Mouse (Mus musculus) MEL (cell line): Measurements from ENCODE around the gene Arsb. TPM values are rescaled to one million over a fixed set of nuclear protein-coding genes. Genes with fewer than 3 reads are reported as not detected.

Experiments used
- DNase-seq: peaks from one replicate; pipeline ENCODE4 v3.0.0; 2011; ENCODE audit warnings: low read depth, low spot score
- H3K27ac ChIP-seq: 2 replicates; pipeline ENCODE4 v1.5.1; 2012; ENCODE audit warnings: low read depth, mild to moderate bottlenecking, control low read depth, low read length, moderate library complexity; ENCODE audit not compliant: control insufficient read depth
- H3K27me3 ChIP-seq, 2 experiments: fragments of 150-350 bp in 1 of 2; sonication (generic) in 1 of 2; 2 replicates each; pipeline ENCODE4 v1.6.1; 2012; ENCODE audit warnings: low read length in 2 of 2, mild to moderate bottlenecking in 2 of 2, improper control_type of control experiment in 1 of 2, moderate library complexity in 1 of 2; ENCODE audit not compliant: insufficient read depth in 2 of 2, control insufficient read depth in 1 of 2
- H3K36me3 ChIP-seq, 2 experiments: 2 replicates each; pipeline ENCODE4 v1.6.1; 2012 to 2014; ENCODE audit warnings: low read length in 2 of 2, improper control_type of control experiment in 1 of 2, inconsistent platforms in 1 of 2, mild to moderate bottlenecking in 1 of 2; ENCODE audit not compliant: insufficient read depth in 2 of 2, control insufficient read depth in 1 of 2
- H3K4me1 ChIP-seq, 2 experiments: fragments of 150-350 bp in 1 of 2; sonication (generic) in 1 of 2; 2 replicates each; pipeline ENCODE4 v1.6.1; 2012; ENCODE audit warnings: low read length in 2 of 2, improper control_type of control experiment in 1 of 2, mild to moderate bottlenecking in 1 of 2; ENCODE audit not compliant: insufficient read depth in 2 of 2, control insufficient read depth in 1 of 2
- H3K4me3 ChIP-seq, 2 experiments: fragments of 150-350 bp in 1 of 2; sonication (generic) in 1 of 2; 2 replicates each; pipeline ENCODE4 v1.5.1; 2012; ENCODE audit warnings: low read depth in 2 of 2, low read length in 2 of 2, mild to moderate bottlenecking in 2 of 2, moderate library complexity in 2 of 2, control low read depth in 1 of 2, improper control_type of control experiment in 1 of 2; ENCODE audit not compliant: control insufficient read depth in 1 of 2, insufficient read depth in 1 of 2
- H3K79me2 ChIP-seq: 2 replicates; pipeline ENCODE4 v1.6.1; 2012; ENCODE audit warnings: mild to moderate bottlenecking, low read length, moderate library complexity; ENCODE audit not compliant: control insufficient read depth, poor library complexity, insufficient read depth
- H3K9ac ChIP-seq: 2 replicates; pipeline ENCODE4 v1.6.1; 2012; ENCODE audit warnings: low read depth, mild to moderate bottlenecking, control low read depth, low read length, moderate library complexity; ENCODE audit not compliant: control insufficient read depth, poor library complexity, severe bottlenecking
- H3K9me3 ChIP-seq: fragments of 150-350 bp; sonication (generic); replicated peaks from 2 replicates; pipeline ENCODE4 v1.6.1; 2012; ENCODE audit warnings: mild to moderate bottlenecking, low read length, improper control_type of control experiment, moderate library complexity; ENCODE audit not compliant: insufficient read depth
- BHLHE40 ChIP-seq: IDR thresholded peaks from 2 replicates; pipeline ENCODE4 v1.6.1; 2012; ENCODE audit warnings: low read depth, mild to moderate bottlenecking, inconsistent platforms, low read length, improper control_type of control experiment, borderline replicate concordance
- CHD2 ChIP-seq: IDR thresholded peaks from 2 replicates; pipeline ENCODE4 v1.6.1; 2011; ENCODE audit warnings: low read length, improper control_type of control experiment
- ELF1 ChIP-seq: IDR thresholded peaks from 2 replicates; pipeline ENCODE4 v1.6.1; 2014; ENCODE audit warnings: low read depth, mild to moderate bottlenecking, inconsistent platforms, low read length, improper control_type of control experiment, moderate library complexity
- EP300 ChIP-seq, 2 experiments: IDR thresholded peaks; 2 replicates each; pipeline ENCODE4 v1.6.1; 2011; ENCODE audit warnings: improper control_type of control experiment in 2 of 2, low read length in 2 of 2, low read depth in 1 of 2, mild to moderate bottlenecking in 1 of 2
- ETS1 ChIP-seq: IDR thresholded peaks from 2 replicates; pipeline ENCODE4 v1.6.1; 2012; ENCODE audit warnings: low read depth, mild to moderate bottlenecking, inconsistent platforms, low read length, improper control_type of control experiment, moderate library complexity
- GATA1 ChIP-seq: IDR thresholded peaks from 2 replicates; pipeline ENCODE4 v1.6.1; 2011; ENCODE audit warnings: low read depth, low read length, improper control_type of control experiment
- HCFC1 ChIP-seq: IDR thresholded peaks from 2 replicates; pipeline ENCODE4 v1.6.1; 2012; ENCODE audit warnings: low read depth, mild to moderate bottlenecking, inconsistent platforms, low read length, improper control_type of control experiment, moderate library complexity
- KAT2A ChIP-seq: conservative IDR thresholded peaks from 2 replicates; pipeline ENCODE4 v1.6.1; 2012; ENCODE audit warnings: low read depth, low read length, improper control_type of control experiment, inconsistent platforms
- MAX ChIP-seq: IDR thresholded peaks from 2 replicates; pipeline ENCODE4 v1.6.1; 2011; ENCODE audit warnings: low read length, improper control_type of control experiment
- MAZ ChIP-seq: IDR thresholded peaks from 2 replicates; pipeline ENCODE4 v1.6.1; 2012; ENCODE audit warnings: low read depth, mild to moderate bottlenecking, inconsistent platforms, low read length, improper control_type of control experiment
- MEF2A ChIP-seq: IDR thresholded peaks from 2 replicates; pipeline ENCODE4 v1.6.1; 2014; ENCODE audit warnings: low read depth, mild to moderate bottlenecking, inconsistent platforms, low read length, improper control_type of control experiment; ENCODE audit not compliant: poor library complexity, insufficient replicate concordance, severe bottlenecking; ENCODE audit errors: extremely low read depth
- MYB ChIP-seq: IDR thresholded peaks from 2 replicates; pipeline ENCODE4 v1.6.1; 2011; ENCODE audit warnings: mild to moderate bottlenecking, low read depth, low read length, improper control_type of control experiment
- MYC ChIP-seq: IDR thresholded peaks from 2 replicates; pipeline ENCODE4 v1.6.1; 2011; ENCODE audit warnings: low read depth, mild to moderate bottlenecking, low read length, improper control_type of control experiment, moderate library complexity
- NELFE ChIP-seq: IDR thresholded peaks from 2 replicates; pipeline ENCODE4 v1.6.1; 2011; ENCODE audit warnings: low read depth, low read length, improper control_type of control experiment
- POLR2A ChIP-seq, 2 experiments: IDR thresholded peaks; 2 replicates each; pipeline ENCODE4 v1.6.1; 2011 to 2012; ENCODE audit warnings: low read length in 2 of 2, mild to moderate bottlenecking in 2 of 2, control low read depth in 1 of 2, improper control_type of control experiment in 1 of 2, low read depth in 1 of 2, moderate library complexity in 1 of 2; ENCODE audit not compliant: control insufficient read depth in 1 of 2, insufficient read depth in 1 of 2, poor library complexity in 1 of 2
- POLR2AphosphoS2 ChIP-seq: IDR thresholded peaks from 2 replicates; pipeline ENCODE4 v1.6.1; 2011; ENCODE audit warnings: low read length, improper control_type of control experiment
- POLR2AphosphoS5 ChIP-seq: IDR thresholded peaks from 2 replicates; pipeline ENCODE4 v1.6.1; 2012; ENCODE audit warnings: low read depth, borderline replicate concordance, mild to moderate bottlenecking, inconsistent platforms, low read length, moderate library complexity, mixed read lengths
- RAD21 ChIP-seq: IDR thresholded peaks from 2 replicates; pipeline ENCODE4 v1.6.1; 2011; ENCODE audit warnings: mild to moderate bottlenecking, low read depth, low read length, improper control_type of control experiment
- RCOR1 ChIP-seq: IDR thresholded peaks from 2 replicates; pipeline ENCODE4 v1.6.1; 2012; ENCODE audit warnings: low read depth, mild to moderate bottlenecking, inconsistent platforms, low read length, improper control_type of control experiment
- SMC3 ChIP-seq: IDR thresholded peaks from 2 replicates; pipeline ENCODE4 v1.6.1; 2011; ENCODE audit warnings: low read depth, low read length, improper control_type of control experiment
- TAL1 ChIP-seq: IDR thresholded peaks from 2 replicates; pipeline ENCODE4 v1.6.1; 2012; ENCODE audit warnings: mild to moderate bottlenecking, inconsistent platforms, low read length, moderate library complexity, mixed read lengths
- UBTF ChIP-seq: IDR thresholded peaks from 2 replicates; pipeline ENCODE4 v1.6.1; 2012; ENCODE audit warnings: low read depth, mild to moderate bottlenecking, inconsistent platforms, low read length, improper control_type of control experiment, moderate library complexity, borderline replicate concordance; ENCODE audit not compliant: insufficient read depth
- USF1 ChIP-seq: IDR thresholded peaks from 2 replicates; pipeline ENCODE4 v1.6.1; 2014; ENCODE audit warnings: low read depth, mild to moderate bottlenecking, inconsistent platforms, low read length, improper control_type of control experiment, moderate library complexity
- USF2 ChIP-seq, 2 experiments: IDR thresholded peaks; 2 replicates each; pipeline ENCODE4 v1.6.1; 2011 to 2012; ENCODE audit warnings: improper control_type of control experiment in 2 of 2, low read length in 2 of 2, borderline replicate concordance in 1 of 2, inconsistent platforms in 1 of 2, low read depth in 1 of 2, mild to moderate bottlenecking in 1 of 2; ENCODE audit not compliant: insufficient read depth in 1 of 2
- ZC3H11A ChIP-seq: IDR thresholded peaks from 2 replicates; pipeline ENCODE4 v1.6.1; 2012; ENCODE audit warnings: low read depth, mild to moderate bottlenecking, inconsistent platforms, low read length, improper control_type of control experiment
- ZMIZ1 ChIP-seq: IDR thresholded peaks from 2 replicates; pipeline ENCODE4 v1.6.1; 2012; ENCODE audit warnings: low read depth, mild to moderate bottlenecking, inconsistent platforms, low read length, improper control_type of control experiment, moderate library complexity
- ZNF384 ChIP-seq: IDR thresholded peaks from 2 replicates; pipeline ENCODE4 v1.6.1; 2012; ENCODE audit warnings: low read depth, mild to moderate bottlenecking, inconsistent platforms, low read length, improper control_type of control experiment
- polyA plus RNA-seq, 2 experiments: library from polyadenylated mRNA; stranded (reverse) in 1 of 2; unstranded in 1 of 2; fragments of >175 nt in 1 of 2; fragments of >200 nt in 1 of 2; gene quantifications; 2 replicates each; pipeline versions ENCODE4 v1.2.1 to v1.2.4; 2012; ENCODE audit warnings: low replicate concordance in 2 of 2, low read depth in 1 of 2; ENCODE audit not compliant: insufficient read length in 2 of 2, insufficient read depth in 1 of 2, missing spikeins in 1 of 2
- total RNA-seq: library from RNA; depleted of rRNA; stranded (reverse); fragments of 300-350 nt; gene quantifications from 2 replicates; pipeline ENCODE4 v1.2.3, GENCODE M21; 2012

The Arsb gene
- total and polyA plus RNA-seq, 3 experiments = 0.04 to 0.07 TPM; not detected in 1

DNA sequence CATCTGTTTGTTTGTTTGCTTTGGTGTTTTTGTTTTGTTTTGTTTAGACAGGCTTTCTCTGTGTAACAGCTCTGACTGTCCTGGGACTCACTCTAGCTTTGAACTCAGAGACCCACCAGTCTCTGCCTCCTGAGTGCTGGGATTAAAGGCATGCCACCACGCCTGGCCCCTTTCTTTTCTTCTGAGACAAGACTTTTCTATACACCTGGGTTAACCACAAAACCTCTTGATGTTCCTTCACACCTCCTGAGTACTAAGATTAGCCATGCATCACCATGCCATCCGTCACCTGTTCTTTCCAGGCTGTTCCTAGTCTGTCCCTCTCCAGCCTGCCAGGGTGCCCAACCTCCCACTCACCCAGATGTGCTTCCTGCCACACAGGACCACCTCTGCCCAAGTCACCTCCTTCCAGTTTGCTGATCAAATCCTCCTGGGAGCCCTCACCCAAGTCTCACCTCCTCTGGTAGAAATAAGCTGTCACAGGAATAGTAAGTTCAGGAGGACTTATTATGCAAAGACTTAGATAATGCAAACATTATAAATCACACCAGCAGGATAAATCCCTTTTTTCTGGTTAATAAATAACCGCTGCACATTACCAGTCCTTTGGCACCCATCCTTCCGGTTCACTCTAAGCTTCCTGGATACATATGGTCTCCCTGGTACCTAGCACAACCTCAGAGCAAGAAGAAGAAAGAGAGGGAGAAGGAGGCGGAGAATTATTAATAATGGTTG lies 150.6 kb downstream of the Arsb start:
- Histone ChIP-seq H3K27me3 (no peaks in the 10 kb centered on the region), H3K9ac (no peak overlapping the region), H3K27ac (no peak overlapping the region), H3K79me2 (no peaks in the 10 kb centered on the region), H3K4me3 (no peak overlapping the region), H3K9me3 (no peaks in the 10 kb centered on the region), H3K4me1 (no peaks in the 10 kb centered on the region), H3K36me3 (no peaks in the 10 kb centered on the region)
- no peak for DNase-seq
- TF ChIP-seq MEF2A (no peak), UBTF (no peak), HCFC1 (no peak), MYB (no peak), USF2 (IDR thresholded peaks at IDR 0.05; ENCODE audit: borderline replicate concordance in 1 of 2, insufficient read depth in 1 of 2, low read depth in 1 of 2, low read length in 2 of 2) (no peak), EP300 (IDR thresholded peaks at IDR 0.05; ENCODE audit: low read depth in 1 of 2, low read length in 2 of 2) (no peak), ELF1 (no peak), MAX (no peak), NELFE (no peak), TAL1 (no peak), GATA1 (no peak), ETS1 (no peak), ZC3H11A (no peak), SMC3 (no peak), POLR2AphosphoS2 (no peak), POLR2AphosphoS5 (no peak), RCOR1 (no peak), POLR2A (IDR thresholded peaks at IDR 0.05; ENCODE audit: control insufficient read depth in 1 of 2, insufficient read depth in 1 of 2, low read depth in 1 of 2, low read length in 2 of 2, poor library complexity in 1 of 2) (no peak), CHD2 (no peak), KAT2A (no peak)

DNA sequence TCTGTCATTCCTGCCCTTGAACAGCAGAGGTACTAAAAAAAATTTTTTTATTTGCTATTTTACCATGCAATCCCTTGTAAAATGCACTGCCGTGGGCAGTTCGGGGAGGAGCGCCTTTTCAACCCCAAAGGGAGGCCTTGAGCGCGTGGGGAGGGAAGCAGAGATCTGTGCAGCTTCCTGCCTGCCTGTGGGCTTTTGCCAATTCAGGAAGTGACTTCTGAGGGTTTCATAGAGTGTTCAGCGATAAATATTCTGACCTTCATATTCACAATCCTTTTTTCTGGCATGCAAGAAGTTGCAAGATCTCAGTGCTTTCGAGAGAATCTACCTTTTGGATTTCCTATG lies 151.1 kb downstream of the Arsb start:
- no peak for DNase-seq
- H3K4me1 ChIP-seq = no peaks in the 10 kb centered on the region
- no peak overlapping the region for H3K27ac ChIP-seq
- TF ChIP-seq ZNF384 = no peak
- TF ChIP-seq GATA1 = no peak
- TF ChIP-seq MAZ = no peak
- TF ChIP-seq MEF2A = no peak
- TF ChIP-seq BHLHE40 = no peak
- no peak for TF ChIP-seq RAD21
- TF ChIP-seq ZMIZ1 = no peak
- no peak for TF ChIP-seq MYC
- no peak for TF ChIP-seq SMC3
- no peak for TF ChIP-seq HCFC1
- no peak for TF ChIP-seq MAX
- TF ChIP-seq POLR2A (IDR thresholded peaks at IDR 0.05; ENCODE audit: control insufficient read depth in 1 of 2, insufficient read depth in 1 of 2, low read depth in 1 of 2, low read length in 2 of 2, poor library complexity in 1 of 2) = no peak
- no peak for TF ChIP-seq USF1
- H3K79me2 ChIP-seq = no peaks in the 10 kb centered on the region
- H3K36me3 ChIP-seq = no peaks in the 10 kb centered on the region
- no peak overlapping the region for H3K9ac ChIP-seq
- no peak overlapping the region for H3K4me3 ChIP-seq
- H3K9me3 ChIP-seq = no peaks in the 10 kb centered on the region
- no peaks in the 10 kb centered on the region for H3K27me3 ChIP-seq
